Mouse (Mus musculus) ES-Bruce4 (cell line): ENCODE data around the gene Spred2.

Source experiments
- CTCF ChIP-seq: IDR thresholded peaks from one replicate; pipeline ENCODE4 v1.8.1; 2011; ENCODE audit warnings: low read depth, low read length
- EP300 ChIP-seq: IDR thresholded peaks from 2 replicates; pipeline ENCODE4 v1.6.1; 2011; ENCODE audit warnings: low read depth, low read length; ENCODE audit not compliant: insufficient read depth

- peak; percentile 29 for TF ChIP-seq CTCF
- 0 out of 2 replicates have a peak, but pooled peaks have one; percentile 12 for TF ChIP-seq EP300
These were observed 22.5 kb downstream of the Spred2 start for GRCm38 (mm10) chr11:19946721-19947120.
